Mouse (Mus musculus): Measurements from ENCODE around the gene Ptpra. TPM values are rescaled to one million over a fixed set of nuclear protein-coding genes. Genes with fewer than 3 reads are reported as not detected.

Gene Ptpra
- total RNA-seq (2021): 100 to 1,000 TPM; 326 to 341 TPM
- long read RNA-seq, experiment 1, full-length matches to known transcripts: 86 of 274 reads
- long read RNA-seq, experiment 1, partial matches to known transcripts: 16 of 274 reads
- long read RNA-seq, experiment 1, other reads (novel, unspliced or antisense): 172 of 274 reads
- long read RNA-seq, experiment 2, full-length matches to known transcripts: 152 of 412 reads
- long read RNA-seq, experiment 2, partial matches to known transcripts: 24 of 412 reads
- long read RNA-seq, experiment 2, other reads (novel, unspliced or antisense): 236 of 412 reads

DNA sequence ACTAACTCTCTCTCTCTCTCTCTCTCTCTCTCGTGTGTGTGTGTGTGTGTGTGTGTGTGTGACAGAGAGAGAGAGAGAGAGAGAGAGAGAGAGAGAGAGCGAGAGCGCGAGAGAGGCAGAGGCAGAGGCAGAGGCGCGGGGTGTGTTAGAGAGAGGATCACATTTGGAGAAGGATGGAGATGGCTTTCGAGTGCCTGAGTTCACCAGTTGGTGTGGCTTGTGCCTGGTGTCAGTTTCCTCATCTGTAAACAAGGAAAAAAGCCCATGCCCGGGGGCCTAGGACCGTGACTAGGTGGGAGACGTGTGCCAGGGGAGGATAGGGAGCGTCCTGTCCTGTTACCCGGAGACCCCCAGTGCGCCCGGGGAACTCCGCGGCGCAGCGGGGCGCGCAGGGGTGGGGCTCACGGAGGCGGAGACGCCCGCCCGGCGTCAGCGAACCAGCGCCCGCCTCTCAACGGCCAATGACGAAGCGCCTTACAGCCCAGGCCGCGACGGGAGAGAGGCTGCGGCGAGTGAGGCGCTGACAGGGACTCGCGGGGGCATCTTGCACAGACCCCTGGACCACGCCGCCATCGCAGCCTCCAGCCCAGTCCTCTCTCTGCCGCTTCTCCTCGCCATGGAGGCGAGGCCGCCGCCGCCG lies at the start of gene Ptpra:
Gene Ptpra (plus strand): TSS at position 485 of the 640 bp plus-strand sequence.
- DNase-seq (ENCODE audit: low spot score in 2 of 2): peak; percentile 90 to 93
- Histone ChIP-seq H3K4me3 (peak within 1 kb of the TSS; percentile 94), H3K27ac (peak within 1 kb of the TSS; percentile 94)
- TF ChIP-seq CTCF (conservative IDR thresholded peaks at IDR 0.05): no peak

- H3K4me3 ChIP-seq: no peak overlapping the region
- TF ChIP-seq CTCF (conservative IDR thresholded peaks at IDR 0.05): no peak
- no peak for DNase-seq (ENCODE audit: low spot score in 2 of 2)
- no peak overlapping the region for H3K27ac ChIP-seq
Observed at GRCm38 (mm10) chr2:130401891-130402290, 48.2 kb upstream of the Ptpra start.

DNA sequence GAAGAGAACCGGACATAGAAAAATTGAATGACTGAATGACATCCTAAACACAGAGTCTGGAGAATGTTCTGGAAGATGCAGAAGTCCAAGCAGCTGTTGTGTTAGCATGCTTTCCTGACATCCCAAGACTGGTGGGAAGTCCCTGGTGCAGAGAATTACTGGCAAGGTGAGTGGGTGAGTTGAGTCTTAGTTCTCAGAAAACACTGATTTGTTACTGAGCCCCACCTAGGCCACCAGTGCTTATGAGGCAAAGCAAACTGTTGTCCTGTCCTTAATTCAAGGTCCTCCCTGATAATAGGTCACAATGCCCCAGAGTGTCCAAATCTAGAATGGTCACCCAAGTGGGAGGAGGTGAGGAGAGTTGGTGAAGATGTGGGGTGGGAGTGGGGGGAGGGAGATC lies 45.1 kb upstream of the Ptpra start, which contains the start of the genes Gm28372 and 1700020A23Rik:
Gene Gm28372 (plus strand): TSS at position 301 of the 400 bp plus-strand sequence.
Gene 1700020A23Rik (plus strand): TSS at position 321 of the 400 bp plus-strand sequence.
- Histone ChIP-seq H3K4me3 (no peak within 1 kb of the TSS), H3K27ac (no peak within 1 kb of the TSS)
- DNase-seq (ENCODE audit: low spot score in 2 of 2): no peak
- no peak for TF ChIP-seq CTCF (conservative IDR thresholded peaks at IDR 0.05)

DNA sequence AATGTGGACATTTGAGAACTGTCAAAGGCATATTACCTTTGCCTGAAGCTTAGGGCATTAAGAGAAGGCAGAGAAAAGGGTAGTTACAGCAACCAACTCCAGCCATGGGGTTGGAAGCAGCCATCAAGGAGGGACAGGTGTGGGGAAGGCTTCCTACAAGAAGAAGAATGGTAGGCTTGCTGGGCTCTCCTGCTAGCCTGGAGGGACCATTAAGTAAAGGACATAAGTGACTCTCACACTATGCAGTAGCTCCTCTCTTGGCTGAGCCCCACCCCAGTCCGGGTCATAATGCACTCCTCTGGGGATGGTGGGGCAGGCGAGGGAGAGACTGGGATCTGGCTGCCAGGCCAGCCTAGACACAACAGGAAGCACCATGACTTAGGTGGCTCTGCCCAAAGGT lies 43.9 kb upstream of the Ptpra start, which contains the start of gene Tmem239:
Gene Tmem239 (plus strand): TSS at position 301 of the 400 bp plus-strand sequence.
- no peak within 1 kb of the TSS for H3K27ac ChIP-seq
- no peak within 1 kb of the TSS for H3K4me3 ChIP-seq
- no peak for DNase-seq (ENCODE audit: low spot score in 2 of 2)
- no peak for TF ChIP-seq CTCF (conservative IDR thresholded peaks at IDR 0.05)

- H3K4me3 ChIP-seq: no peak overlapping the region
- DNase-seq (ENCODE audit: low spot score in 2 of 2): no peak
- H3K27ac ChIP-seq: no peak overlapping the region
- no peak for TF ChIP-seq CTCF (conservative IDR thresholded peaks at IDR 0.05)
Observed at GRCm38 (mm10) chr2:130408194-130408593, 41.9 kb upstream of the Ptpra start.

DNA sequence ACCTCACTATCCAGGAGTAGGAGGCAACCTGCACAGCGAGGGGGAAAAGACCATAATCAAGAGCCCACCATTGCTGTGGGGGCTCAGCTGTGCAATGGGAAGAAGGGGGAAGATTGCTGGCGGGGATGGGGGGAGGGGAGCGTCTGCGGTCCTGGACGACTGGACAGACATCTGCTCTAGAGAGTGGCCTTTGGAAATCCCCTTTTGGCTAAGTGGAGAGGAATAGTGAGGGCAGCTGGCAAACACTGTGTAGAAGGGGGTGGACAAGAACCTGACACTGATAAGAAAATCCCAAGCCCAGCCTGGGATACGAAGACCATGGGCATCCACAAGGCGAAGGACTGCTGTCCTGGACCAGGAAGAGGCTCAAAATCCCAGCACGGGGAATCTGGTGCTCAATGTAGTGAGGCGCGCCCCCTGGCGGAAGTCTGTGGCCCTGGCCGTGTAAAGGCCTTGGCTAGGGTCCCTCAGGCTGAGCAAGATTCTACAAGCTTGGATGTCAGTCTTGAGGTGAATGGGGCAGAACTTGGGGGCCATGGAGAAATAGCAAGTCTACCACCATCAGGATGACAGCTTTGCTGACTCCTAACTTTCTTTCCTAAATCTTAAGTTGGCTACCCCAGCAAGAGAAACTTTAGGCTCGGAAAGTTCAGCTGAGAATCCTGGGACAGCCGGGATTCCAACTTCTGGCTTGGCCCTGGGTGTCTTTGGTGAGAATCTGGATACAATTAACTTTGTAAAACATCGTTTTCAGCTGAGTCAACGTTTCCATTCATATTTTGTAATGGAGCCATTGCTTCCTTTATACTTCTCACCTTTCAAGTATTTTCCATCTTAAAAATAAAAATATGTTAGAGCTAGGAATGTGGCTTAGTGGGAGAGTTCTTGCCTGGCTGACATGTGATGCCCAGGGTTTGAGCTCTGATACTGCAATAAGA lies 38.3 kb upstream of the Ptpra start:
- peak; percentile 99 for TF ChIP-seq CTCF (conservative IDR thresholded peaks at IDR 0.05)
- peak; percentile 70 to 89 for DNase-seq (ENCODE audit: low spot score in 2 of 2)
- no peak overlapping the region for H3K27ac ChIP-seq
- H3K4me3 ChIP-seq: no peak overlapping the region

- TF ChIP-seq CTCF (conservative IDR thresholded peaks at IDR 0.05): no peak
- Histone ChIP-seq H3K4me3 (no peak overlapping the region), H3K27ac (no peak overlapping the region)
- no peak for DNase-seq (ENCODE audit: low spot score in 2 of 2)
Observed at GRCm38 (mm10) chr2:130412775-130413174, 37.3 kb upstream of the Ptpra start.

DNA sequence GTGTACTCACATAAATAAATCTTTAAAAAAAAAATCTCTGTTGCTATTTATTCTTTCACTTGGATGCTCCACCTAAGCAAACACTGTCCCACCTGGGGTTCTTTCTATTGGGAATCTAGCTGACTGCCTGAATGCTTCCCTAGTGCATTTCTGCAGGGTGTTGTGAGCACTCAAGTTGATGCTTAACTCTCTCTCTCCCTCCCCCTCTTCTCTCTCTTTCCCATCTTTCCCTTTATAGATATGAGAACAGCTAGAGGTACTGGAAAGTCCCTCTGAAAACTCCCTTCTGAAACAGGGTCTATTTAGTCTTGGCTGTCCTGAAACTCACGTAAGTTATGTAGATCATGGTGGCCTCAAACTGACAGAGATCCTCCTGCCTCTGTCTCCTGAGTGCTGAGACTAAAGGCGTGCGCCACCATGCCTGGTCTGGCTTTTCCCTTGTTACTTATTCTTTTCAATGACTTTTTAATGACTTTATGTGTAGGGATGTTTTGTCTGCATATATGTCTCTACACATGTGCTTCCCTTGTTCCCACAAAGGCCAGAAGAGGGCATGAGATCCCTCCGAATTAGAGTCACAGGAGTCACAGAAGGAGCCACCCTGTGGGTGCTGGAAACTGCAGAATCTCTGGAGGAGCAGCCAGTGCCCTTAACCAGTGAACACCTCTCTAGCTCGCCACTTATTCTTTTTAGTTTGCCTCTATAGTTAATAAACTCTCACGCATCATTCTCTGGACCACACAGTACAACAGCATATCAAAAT lies 35.8 kb upstream of the Ptpra start:
- no peak for DNase-seq (ENCODE audit: low spot score in 2 of 2)
- TF ChIP-seq CTCF (conservative IDR thresholded peaks at IDR 0.05): peak; percentile 45
- H3K4me3 ChIP-seq: no peak overlapping the region
- H3K27ac ChIP-seq: no peak overlapping the region

DNA sequence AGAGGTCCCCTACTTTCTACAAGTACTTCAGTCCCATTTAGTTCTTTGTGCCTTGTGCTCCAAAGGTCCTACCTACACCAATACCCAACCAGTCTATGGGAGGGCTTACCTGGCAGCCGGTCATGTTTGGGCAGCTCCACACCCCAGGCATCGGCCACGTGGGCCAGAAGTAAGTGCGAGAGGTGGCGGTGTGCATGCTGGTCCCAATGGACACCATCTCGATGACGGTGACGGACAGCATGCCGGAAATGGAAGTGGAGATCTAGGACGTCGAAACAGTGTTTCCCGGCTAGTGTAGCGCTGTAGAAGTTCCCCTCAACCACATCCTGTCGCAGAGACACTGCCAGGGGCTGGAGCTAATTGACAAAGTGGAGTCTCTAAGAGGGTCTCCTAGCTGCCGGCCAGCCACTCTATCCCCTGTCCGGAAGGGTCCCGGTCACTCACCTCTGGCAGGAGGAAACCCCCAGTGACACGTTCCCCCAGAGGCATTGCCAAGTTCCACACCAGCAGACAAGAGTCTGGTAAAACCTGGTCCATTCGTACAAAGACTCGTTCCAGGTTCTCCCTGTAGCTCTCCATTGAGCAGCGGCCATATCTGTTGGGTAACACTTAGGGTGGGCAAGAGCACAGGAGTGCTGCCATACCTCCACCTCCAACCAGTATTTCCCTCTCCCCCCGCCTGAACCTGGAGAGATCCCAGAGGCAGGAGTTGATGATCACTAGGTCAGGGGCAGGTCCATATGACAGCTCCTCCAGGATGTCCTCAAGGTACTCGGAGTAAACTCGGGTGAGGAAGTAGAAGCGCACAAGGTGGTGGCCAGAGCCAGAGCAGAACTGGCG lies 28.1 kb upstream of the Ptpra start:
- Histone ChIP-seq H3K4me3 (no peak overlapping the region), H3K27ac (no peak overlapping the region)
- no peak for TF ChIP-seq CTCF (conservative IDR thresholded peaks at IDR 0.05)
- no peak for DNase-seq (ENCODE audit: low spot score in 2 of 2)

GRCm38 (mm10) chr2:130423397-130424125 lies 26.5 kb upstream of the Ptpra start:
- DNase-seq (ENCODE audit: low spot score in 2 of 2): peak; percentile 56 to 73
- no peak for TF ChIP-seq CTCF (conservative IDR thresholded peaks at IDR 0.05)
- peak overlapping the region; percentile 99 for H3K27ac ChIP-seq
- peak overlapping the region; percentile 76 for H3K4me3 ChIP-seq
